Mouse (Mus musculus) CD8-positive naive resting alpha-beta T cell, adult 2 months (primary cell): ENCODE measurements around the gene Hsd17b2.

ENCODE experiments used
- DNase-seq, 2 experiments: peaks; one replicate each; pipeline ENCODE4 v3.0.0; 2022; ENCODE audit warnings: low read depth in 2 of 2, low spot score in 2 of 2

Gene Hsd17b2

DNA sequence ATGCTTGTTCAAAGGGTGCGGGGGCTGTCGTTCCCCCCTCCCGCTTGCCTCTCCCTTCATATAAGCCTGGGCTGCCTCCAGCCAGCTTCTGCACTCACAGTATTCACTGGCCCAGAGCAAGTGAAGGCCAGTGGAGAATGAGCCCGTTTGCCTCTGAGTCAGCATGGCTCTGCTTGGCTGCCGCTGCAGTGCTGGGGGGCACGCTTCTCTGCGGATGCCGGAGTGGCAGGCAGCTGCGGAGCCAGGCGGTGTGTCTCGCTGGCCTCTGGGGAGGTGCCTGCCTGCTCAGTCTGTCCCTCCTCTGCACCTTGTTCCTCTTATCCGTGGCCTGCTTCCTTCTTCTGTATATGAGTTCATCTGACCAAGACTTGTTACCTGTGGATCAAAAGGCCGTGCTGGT lies at the start of gene Hsd17b2:
TSS of gene Hsd17b2 (plus strand) at position 46 of the 400 bp plus-strand sequence.
- DNase-seq: no peak

DNA sequence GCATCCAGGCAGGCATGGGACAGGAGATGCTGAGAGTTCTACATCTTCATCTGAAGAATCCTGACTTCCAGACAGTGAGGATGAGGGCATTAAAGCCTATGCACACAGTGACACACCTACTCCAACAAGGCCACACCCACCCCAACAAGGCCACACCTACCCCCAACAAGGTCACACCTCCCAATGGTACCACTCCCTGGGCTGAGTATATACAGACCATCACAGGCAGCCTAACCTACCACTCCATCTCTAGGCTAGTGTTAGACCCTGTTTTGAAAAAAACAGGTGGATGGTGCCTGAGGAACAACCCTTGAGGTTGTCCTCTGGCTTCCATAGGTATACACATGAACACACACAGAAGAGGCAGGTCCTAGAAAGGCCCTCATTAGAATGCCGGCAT lies 49.4 kb upstream of the Hsd17b2 start:
- no peak for DNase-seq

DNA sequence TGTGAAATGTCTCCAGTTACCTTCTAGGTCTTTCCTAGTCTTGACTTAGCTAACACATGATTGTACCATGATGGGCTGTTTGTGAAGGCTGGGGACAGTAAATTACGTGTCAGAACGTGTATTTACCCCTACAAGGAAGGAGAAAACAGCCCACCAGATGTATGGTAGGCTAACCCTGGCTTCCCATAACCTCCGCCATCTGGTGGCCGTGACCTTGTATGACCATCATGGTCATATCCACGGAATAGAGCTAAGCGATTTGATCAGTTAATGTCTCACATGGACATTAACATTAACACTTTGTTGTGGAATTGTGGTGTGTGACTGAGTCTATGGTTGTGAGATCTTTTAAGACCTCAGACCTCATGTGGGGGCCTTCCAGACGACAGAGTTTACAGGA lies 42.7 kb upstream of the Hsd17b2 start:
- no peak for DNase-seq

DNA sequence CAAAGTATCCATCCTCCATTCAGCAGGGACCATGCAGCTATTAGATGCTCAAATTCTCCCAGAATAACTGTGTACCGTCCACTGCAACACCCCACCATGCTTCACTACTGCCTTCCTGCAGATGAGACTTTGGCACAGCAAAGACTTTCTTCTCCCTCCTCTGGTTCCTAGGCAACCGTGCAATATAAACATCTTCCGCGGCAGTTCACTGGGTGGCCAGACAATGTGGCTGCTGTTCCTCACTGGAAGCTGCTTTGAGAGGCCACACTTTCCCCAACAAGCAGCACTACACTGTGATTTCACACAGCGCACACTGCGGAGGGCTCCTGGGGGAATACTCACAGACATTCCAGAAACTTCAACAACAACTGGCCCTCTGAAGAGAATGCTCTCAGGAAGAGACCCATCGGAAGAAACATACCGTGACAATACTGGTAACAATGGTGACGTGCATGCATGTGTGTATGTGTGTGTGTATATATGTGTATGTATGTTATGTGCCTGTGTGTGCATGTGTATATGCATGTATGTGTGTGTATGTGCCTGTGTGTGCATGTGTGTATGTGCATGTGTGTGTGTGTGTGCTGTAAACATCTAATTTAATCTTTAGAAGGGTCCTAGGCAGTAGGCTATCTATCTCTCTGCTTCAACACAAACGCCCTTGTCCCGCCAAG lies 41.2 kb upstream of the Hsd17b2 start:
- no peak for DNase-seq

DNA sequence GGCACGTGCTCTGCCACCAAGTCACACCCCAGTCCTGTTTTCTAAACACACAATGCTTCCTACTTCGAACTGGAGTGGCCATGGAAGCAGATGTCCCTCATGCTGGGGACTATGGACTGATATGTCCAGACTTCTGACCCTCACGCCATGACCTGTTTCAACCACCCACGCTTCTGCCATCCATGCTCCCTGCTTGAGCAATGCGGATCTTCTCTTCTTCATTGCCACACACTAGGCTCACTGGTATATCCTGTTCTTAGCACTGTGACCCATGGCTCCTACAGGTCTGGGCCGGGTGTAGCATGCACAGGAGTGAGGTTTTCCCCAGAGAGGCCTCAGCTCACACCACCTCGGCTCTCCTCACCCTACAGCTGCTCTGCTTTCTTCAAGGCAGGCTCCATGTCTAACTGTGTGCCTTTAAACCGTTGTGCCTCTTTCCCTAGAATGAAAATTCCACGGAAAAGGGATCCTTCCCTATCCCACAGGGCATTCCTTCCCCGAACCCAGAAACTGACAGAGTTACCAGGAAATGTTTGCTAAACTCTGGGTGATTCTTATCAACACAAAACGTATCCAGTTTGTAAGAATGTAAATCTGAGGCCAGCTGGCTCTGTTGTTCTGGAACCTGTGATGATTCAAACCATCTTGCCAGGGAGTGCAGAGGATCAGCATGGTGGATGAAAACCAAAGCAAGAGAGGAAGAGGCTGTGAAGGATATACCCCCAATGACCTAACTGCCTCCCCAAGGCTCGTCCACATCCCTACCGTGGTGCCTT lies 34.2 kb upstream of the Hsd17b2 start:
- DNase-seq: no peak

DNA sequence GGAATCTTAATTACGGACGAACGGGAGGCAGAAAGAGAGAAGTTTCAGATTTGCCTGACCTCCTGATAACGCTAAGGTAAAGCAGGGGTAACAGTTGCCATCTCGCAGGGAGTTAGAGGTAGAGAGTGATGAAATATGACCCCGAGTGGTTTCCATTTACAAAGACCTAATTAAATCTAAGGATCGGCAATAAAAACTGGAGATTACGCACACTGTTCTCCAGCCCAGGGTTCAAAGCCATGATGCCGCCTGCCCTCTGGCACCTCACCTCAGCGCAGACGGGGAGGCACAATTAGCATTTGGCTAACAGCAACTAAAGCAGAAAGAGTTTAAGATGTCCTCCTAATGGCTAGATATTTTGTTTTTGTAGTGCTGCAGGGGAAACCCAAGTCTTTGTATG lies 31.2 kb upstream of the Hsd17b2 start:
- DNase-seq: no peak

DNA sequence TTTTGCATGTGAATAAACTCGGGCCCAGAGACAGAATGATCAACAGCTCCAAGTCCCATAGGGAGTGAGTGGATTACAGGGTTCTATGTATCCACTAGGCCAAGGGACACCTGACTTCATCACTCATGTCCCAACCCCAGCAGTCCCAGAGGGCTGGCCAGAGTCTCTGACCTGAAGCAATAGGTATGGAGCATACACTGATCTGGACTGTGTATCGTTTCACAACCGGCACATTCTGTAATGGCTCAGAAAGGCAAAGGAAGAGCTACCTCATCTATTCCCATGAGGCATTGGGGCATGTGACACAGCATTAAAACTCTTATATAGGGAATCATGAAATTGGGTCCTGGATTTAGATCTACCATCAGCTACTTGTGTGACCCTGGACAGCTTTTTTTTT lies 29.1 kb upstream of the Hsd17b2 start:
- DNase-seq: no peak

DNA sequence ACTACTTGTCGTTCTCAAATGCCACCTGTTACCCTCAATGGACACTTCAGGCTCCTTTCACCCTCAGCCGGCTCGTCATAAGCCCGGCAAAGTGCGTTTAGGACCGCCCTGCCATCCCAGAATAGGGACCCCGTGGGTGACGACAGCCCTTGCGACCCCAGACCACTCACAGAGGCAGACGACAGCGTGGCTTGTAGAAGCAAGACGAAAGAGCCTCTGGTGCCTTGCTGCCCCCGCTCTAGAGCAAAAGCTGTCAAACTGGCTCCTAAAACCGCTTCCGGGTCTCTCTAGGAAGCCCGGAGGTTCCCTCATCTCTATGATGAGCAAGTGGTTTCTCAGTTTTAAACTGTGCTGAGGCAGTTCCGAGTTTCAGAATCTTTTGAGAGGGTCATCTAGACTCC lies 28.3 kb upstream of the Hsd17b2 start, which contains the start of gene Sdr42e1:
TSS of gene Sdr42e1 (minus strand) at position 260 of the 401 bp plus-strand sequence.
- peak; percentile 33 to 58 for DNase-seq

DNA sequence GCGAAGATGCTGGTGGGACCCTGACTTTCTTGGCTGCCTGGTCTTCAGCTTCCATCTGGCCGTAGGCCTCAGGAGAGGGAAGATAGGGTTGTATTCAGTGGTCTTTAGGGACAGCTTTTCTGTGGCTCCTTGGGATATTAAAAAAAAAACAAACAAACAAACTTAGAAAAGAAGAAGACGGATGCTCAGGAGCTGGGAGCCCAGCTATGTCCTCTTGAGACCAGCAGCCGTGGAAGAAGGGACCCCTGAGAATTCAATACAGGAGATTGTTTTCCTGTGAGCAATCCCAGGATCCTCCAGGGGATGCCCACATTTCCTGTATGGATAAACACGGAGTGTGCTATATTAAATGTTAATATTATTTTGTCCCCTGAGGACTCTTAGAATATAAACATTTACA lies 26.5 kb upstream of the Hsd17b2 start:
- no peak for DNase-seq

DNA sequence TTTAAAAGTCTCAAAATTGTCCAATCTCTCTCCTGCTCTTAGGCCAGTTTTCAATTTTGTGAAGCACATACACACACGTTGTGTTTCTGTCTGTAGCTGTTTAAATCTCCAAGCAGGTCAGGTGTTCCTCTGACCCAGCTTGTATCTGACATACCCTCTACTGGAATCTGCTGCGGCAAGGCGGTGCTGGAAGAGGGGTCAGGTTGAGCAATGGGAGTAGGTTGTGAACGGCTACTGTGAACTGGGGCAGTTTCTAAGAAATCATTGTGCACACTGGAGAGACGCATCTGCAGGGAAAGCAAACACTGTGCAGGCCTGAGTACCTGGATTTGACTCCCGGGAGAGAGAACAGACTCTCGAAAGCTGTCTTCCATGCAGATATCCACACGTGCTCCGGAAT lies 25.2 kb upstream of the Hsd17b2 start:
- DNase-seq: no peak

DNA sequence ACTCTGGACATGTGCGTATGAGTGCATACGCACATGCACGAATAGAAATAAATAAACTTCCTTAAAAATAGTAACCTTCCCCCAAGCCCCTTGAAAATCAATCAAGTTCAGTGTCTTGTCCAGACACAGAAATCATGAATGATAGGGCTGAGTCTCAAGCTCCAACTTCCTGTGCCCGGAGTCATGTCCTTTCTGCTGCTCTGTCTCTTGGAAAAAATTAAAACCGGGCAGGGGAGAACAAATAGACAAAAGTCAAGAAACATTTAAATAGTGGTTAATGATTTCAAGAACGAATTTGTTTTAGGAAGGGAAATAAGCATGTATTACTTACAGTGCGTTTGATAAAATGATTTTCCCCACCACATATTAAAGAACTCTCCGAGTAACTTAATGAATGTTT lies 24.7 kb upstream of the Hsd17b2 start:
- no peak for DNase-seq

DNA sequence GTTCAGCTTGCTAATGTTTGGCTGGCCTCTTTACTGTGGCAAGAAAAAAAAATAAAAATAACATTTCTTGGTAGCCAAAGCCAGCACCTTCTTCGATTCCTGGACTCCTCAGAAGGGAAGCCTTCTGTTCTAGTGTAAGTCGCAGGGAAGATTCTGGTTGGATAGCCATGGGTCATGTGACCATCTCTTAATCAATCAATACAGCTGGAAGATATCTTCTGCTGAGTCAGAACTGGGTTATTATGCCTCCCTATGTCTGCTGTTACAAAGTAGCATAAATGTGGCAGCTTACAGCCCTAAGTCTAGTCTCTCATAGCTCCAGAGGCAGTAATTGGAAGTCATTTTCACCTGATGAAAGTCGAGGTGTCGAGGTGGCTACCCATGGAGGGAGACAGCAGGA lies 23.1 kb upstream of the Hsd17b2 start:
- DNase-seq: no peak

DNA sequence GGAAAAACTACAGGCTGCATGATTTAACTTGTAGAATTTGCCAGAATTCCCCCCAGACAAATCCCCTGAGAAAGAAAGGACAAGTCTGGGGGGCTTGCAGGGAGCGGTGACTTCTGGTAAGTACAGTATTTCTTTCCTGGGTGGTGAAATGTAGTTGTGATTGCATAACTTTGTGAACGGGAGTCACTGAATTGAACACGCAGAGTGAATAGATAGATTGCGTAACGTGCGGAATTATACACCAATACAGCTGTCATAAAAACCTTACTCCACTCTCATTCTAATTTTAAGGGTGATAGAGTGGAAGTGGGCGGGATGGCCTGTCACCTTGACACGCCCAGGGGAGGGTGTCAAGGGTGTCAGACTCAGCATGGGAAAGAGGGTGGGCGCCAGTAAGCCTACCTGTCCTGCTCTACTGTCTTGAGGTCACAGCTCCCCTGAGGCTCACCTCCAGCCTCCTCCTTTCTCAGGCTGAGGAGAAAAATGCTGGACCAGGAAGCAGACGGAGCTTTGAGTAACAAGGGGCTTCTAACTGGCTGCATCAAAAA lies 17.7 kb upstream of the Hsd17b2 start:
- DNase-seq: no peak

DNA sequence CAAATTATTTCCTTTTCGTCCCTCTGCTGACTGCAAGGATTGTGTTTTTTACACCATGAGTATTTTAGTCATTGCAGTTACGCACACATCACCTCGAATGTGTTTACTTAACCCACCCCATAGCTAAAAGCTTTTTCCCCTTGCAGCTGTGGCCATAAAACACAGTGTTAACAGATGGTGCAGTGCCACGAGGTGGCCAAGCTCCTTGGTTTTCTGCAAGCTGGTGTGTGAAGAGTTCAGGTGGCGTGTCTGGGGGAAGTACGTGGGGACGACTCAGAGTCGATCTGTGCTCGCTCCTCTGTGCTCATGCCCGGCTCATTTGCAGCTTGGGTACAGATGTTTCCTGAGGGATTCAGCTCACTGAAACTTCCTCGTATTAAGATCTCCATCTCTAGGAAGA lies 17.2 kb upstream of the Hsd17b2 start:
- no peak for DNase-seq

DNA sequence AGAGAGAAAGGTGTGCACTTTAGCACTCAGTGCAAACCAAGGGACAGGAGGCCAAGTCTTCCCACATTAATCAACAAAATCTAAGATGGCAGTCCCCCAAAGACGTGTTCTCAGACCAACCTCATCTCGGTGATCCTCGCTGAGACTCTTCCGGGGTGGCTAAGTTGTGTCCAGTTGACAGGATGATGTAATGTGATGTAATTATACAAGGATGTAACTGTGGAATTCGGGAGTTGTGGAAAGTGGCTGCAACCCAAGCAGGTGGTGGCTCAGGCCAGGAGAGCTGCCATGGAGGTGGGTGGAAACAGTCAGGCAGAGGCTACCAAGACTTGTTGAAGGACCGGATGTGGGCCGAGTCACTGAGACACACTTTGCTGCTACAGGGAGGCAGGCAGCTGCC lies 13.8 kb upstream of the Hsd17b2 start:
- no peak for DNase-seq

DNA sequence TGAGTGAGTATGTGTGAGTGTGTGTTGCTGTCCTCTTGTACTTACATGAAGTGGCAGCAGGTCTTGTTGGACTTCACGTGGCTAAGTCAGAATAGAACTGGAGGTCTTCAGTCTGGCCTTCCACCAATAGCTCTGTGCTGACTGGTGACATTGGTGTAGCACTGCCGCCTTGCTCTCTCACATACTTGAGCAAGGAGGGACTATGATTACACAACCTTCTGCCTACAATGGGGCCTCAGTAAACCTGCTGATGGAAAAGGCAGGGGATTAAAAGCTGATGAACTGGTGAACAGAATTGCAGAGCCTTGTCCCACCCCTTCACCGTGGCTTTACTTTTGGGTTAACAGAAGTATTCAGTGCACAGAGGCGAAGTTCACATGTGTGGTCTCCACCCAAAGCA lies 9.6 kb upstream of the Hsd17b2 start:
- DNase-seq: no peak

DNA sequence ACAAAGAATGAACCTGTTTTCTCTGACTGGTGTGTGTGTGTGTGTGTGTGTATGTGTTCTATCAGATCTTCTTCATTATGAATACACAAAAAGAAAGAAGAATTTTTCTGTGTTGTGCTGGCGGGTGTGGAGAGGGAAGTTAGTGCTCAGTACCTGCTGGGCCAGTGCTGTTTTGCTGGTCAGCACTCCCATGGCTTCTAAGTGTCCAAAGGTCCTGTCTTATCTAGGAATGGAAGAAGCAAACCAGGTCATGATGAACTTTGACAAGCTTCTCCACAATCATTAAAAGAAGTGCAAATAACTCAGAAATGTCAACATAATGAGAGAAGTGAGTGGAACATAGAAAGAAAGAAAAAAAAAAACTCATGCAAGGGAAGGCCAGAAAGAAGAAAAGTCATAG lies 6.1 kb upstream of the Hsd17b2 start:
- no peak for DNase-seq

DNA sequence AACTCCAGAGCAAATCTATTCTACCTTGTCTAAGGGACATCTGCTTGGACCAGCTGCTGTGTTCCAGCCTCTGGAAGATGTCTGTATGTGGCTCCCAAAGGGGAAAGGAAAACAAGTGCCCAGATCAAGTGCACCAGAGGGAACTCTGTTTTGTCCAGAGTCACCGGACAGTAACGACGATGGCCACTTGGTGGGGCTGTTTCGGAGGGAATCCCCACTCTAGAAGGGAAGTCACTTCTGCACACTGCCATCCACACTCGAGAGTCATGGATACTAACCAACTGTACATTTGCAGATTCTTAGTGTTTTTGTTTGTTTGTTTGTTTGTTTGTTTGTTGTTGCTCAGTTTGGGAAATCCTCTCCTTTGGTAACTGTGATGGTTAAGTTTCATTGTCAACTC lies 4.5 kb upstream of the Hsd17b2 start:
- no peak for DNase-seq

DNA sequence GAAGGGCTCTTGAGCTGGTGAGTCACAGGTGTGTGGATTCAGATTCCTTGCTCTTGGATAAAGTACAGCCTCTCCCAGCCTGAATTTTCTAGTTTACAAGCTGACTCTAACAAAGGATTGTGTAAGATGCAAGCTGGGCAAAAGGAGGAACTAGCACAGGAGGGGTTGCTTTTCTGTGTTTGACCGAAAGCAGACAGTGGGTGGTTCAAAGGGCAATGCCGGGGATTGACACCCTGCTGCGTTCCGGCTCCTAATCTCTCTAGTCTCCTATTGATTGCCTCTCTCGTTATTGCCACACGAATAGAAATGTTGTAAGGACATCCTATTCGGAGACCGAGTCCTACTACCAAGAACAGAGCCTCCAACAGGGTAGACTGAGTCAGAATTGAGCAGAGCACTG lies 1.0 kb upstream of the Hsd17b2 start:
- no peak for DNase-seq

DNA sequence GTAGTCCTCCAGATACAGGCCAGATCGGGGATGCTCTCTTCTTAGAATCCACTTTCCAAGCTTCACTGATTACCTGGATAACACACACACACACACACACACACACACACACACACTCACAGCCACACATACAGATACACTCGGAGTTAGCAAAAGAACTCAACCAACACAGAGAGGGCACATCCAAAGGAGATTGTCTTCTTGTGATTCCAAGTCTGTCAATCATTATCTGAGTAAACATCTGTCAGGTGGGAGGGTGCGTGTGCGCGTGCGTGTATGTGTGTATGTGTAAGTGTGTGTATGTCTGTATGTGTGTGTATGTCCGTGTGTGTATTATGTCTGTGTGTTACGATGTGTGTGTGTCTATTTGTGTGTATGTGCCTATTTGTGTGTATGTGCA lies 458 bp upstream of the Hsd17b2 start:
- DNase-seq: no peak

DNA sequence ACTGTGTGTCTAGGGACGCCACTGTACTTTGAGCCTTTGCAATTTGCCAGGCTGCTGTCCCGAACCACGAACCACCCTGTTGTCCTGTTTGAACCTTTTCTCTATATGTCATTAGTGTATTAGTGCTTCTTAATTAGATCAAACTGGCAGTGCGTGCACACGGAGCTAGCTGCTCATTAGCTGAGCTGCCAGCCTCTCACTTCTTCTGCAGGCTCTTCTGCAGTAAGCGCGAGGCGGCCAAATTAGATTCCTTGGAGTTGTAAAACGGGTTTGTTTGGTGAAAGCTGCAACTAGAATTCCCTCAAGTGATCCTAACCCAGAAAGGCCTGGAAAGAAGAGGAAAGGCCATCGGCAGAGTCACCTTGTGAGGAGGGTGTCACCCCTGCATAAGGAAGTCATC lies 997 bp downstream of the Hsd17b2 start:
- DNase-seq: no peak

DNA sequence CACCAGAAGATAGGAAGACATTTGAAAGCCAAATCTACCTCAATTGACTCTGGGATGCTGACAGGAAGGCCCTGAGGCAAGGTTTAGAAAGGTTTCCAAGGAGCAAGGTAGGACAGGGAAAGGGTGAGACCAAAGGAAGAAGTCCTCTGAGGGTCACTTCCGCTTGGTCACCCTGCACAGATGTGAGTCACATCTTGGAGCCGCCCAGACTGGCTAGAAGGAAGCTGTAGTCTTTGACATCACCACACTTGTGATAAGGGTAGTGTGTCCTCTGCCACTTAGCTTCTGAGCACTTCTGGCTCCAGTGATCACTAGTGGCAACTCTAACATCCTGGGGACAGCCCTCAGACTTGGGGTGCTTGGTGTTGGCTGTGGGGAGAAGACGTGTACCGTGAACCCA lies 4.4 kb downstream of the Hsd17b2 start:
- no peak for DNase-seq

DNA sequence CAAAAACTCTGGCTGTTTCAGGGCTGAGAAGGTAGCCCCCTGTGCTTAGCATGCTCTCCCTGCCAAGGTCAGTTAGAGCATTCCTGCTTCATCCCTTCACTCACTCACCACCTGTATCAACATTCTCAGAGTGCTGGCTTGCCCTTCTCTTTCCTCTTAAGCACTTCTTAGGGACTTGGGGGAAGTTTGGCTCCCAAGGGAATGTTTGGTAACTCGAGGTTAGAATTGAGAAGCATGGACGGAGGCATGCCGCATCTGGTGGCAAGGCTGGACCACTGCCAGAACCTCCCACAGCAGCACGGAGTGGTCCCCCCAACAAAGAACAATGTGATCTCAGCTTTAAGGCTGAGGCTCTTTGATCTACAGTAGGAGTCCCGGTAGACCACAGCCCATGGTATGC lies 10.5 kb downstream of the Hsd17b2 start:
- DNase-seq: no peak
